ENCODE assay signal across 9 mouse cellular contexts in the genomic region with DNA sequence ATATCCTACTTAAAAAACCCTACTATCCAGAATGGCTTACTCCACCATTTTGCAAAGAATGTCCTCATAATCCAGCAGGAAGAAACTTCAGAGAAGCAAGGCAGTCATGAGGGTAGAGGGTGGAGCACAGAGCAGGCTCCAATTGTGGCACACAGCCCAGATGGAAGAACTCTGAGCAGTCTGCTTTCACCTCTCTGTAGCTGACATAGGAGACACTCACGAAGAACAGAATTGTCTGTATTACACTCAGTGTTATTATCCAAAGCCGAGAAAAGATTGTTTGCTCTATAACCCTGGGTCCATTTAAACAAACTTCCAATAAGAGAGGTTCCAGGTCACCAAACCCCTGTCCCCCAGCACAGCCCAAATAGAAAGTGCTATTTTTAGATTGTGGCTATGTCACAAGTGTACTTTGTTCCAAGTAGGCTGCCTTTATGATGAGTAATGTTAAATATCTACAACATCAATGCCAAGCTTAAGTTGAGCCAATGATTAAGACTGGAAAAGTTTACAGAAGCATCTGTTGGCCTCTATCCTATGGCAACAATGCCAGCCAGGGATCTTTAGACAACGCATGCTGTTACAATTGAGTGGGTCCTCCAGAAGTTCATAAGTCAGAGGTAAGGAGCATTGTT. TPM values are rescaled to one million over a fixed set of nuclear protein-coding genes. Genes with fewer than 3 reads are reported as not detected.
DNase-seq lines count a peak whose midpoint lies in the region; ATAC-seq lines count a peak whose summit lies in the region.
"Had no signal": no experiment of that assay in that cellular context is flagged by ENCODE, and none has a peak within 500 bp of the region (broad histone marks: within the 10 kb centered on the region; RNA-seq: fewer than 3 reads in every experiment).

No protein-coding gene starts in this region.

- no peak overlapping the region for H3K4me2 ChIP-seq in intestine, embryonic 14.5 days (ENCODE audit: low read length)
- H3K4me2 ChIP-seq in forebrain, embryonic 15.5 days (replicated peaks): no peak overlapping the region

- no peak overlapping the region for H3K9ac ChIP-seq in intestine, embryonic 14.5 days (ENCODE audit: low read length)
- H3K9ac ChIP-seq in forebrain, embryonic 15.5 days (replicated peaks): no peak overlapping the region

- H3K27me3 ChIP-seq in intestine, embryonic 14.5 days (replicated peaks; ENCODE audit: control insufficient read depth, insufficient read depth, low read length): no peaks in the 10 kb centered on the region
- H3K27me3 ChIP-seq in forebrain, embryonic 15.5 days: no peaks in the 10 kb centered on the region

- peak; percentile 42 for DNase-seq in kidney, adult 18-20 months
- no peak for DNase-seq in kidney, postnatal 4 days
- DNase-seq in intestine, embryonic 14.5 days (ENCODE audit: low spot score): no peak
- peak; percentile 37 to 39 for DNase-seq in lung, postnatal 4 days
- DNase-seq in right cerebral cortex, postnatal 14 days: no peak
- no peak for DNase-seq in left cerebral cortex, postnatal 36 days (ENCODE audit: low spot score in 2 of 2)

- no peak overlapping the region for H3K4me3 ChIP-seq in brown adipose tissue, adult 24 weeks (ENCODE audit: insufficient read depth, low read depth, low read length)
- no peak overlapping the region for H3K4me3 ChIP-seq in intestine, embryonic 14.5 days (ENCODE audit: low read depth, low read length)
- no peak overlapping the region for H3K4me3 ChIP-seq in forebrain, embryonic 15.5 days

- H3K4me1 ChIP-seq in brown adipose tissue, adult 24 weeks (ENCODE audit: control insufficient read depth, insufficient read depth, insufficient read length, low read length): no peaks in the 10 kb centered on the region
- peaks cover 8% of the 10 kb centered on the region; the same call in 1 of the 2 replicates for H3K4me1 ChIP-seq in intestine, embryonic 14.5 days (replicated peaks; ENCODE audit: control insufficient read depth, insufficient read depth, low read length)
- no peaks in the 10 kb centered on the region for H3K4me1 ChIP-seq in forebrain, embryonic 15.5 days

- peak overlapping the region; percentile 56 for H3K27ac ChIP-seq in brown adipose tissue, adult 24 weeks (replicated peaks; ENCODE audit: low read depth, low read length)
- H3K27ac ChIP-seq in intestine, embryonic 14.5 days (ENCODE audit: low read depth): no peak overlapping the region
- H3K27ac ChIP-seq in forebrain, embryonic 15.5 days (replicated peaks): no peak overlapping the region

- intact Hi-C loops in left cerebral cortex, postnatal 36 days (cut with DNase I): no loop called here

- peak; percentile 66; the same call in 1 of the 2 replicates for ATAC-seq in intestine, embryonic 14.5 days (replicated peaks; ENCODE audit: low FRiP score, low TSS enrichment, low read depth)
- no peak for ATAC-seq in forebrain, embryonic 15.5 days (replicated peaks)

- H3K9me3 ChIP-seq in intestine, embryonic 14.5 days (ENCODE audit: control insufficient read depth, low read length): no peaks in the 10 kb centered on the region
- no peaks in the 10 kb centered on the region for H3K9me3 ChIP-seq in forebrain, embryonic 15.5 days

- H3K36me3 ChIP-seq in intestine, embryonic 14.5 days (ENCODE audit: control insufficient read depth, insufficient read depth, low read length): no peaks in the 10 kb centered on the region
- H3K36me3 ChIP-seq in forebrain, embryonic 15.5 days: no peaks in the 10 kb centered on the region

- 42% methylated on average over 3 of the region's 3 CpGs for WGBS in intestine, embryonic 14.5 days
- 83% methylated on average over 3 of the region's 3 CpGs for WGBS in forebrain, embryonic 15.5 days

RNA-seq across cellular contexts. Expression of a gene that starts 10.5 kb away (rescaled TPM):
- 7.5 and 9.1 TPM in 2 replicates for polyA plus RNA-seq in brown adipose tissue, adult 24 weeks (2012; ENCODE audit: insufficient read depth, insufficient read length, missing spikeins)
- polyA plus RNA-seq in intestine, embryonic 14.5 days (2014; fragmentation: Nextera tagmentation; extraction: Ambion mirVana): 14.6 and 15.3 TPM in 2 replicates
- polyA plus RNA-seq in forebrain, embryonic 15.5 days (2015; fragmentation: Nextera tagmentation; extraction: Ambion mirVana): 14.1 and 16.8 TPM in 2 replicates
- 100 to 1,000 TPM; 151 to 163 TPM for total RNA-seq in left cerebral cortex, postnatal 36 days (2021)
- total RNA-seq: MEL had no signal

Comparison
In these comparisons a context has a peak if more than half of its experiments do, and no peak if none do; other contexts are left out.
1. DNase-seq: peak in kidney, adult 18-20 months (single experiment) and lung, postnatal 4 days (2 of 2); none in kidney, postnatal 4 days (0 of 2), intestine, embryonic 14.5 days (single experiment), right cerebral cortex, postnatal 14 days (single experiment) and left cerebral cortex, postnatal 36 days (0 of 2).